Mouse (Mus musculus) NIH3T3 (cell line): ENCODE measurements around the gene Tenm3.

Experiments
- DNase-seq: peaks from one replicate; pipeline ENCODE4 v3.0.0-alpha.2; 2012; ENCODE audit warnings: low read depth

Tenm3 gene

GRCm38 (mm10) chr8:48450397-48451246 lies 393.1 kb downstream of the Tenm3 start:
- no peak for DNase-seq

GRCm38 (mm10) chr8:48449625-48450024 lies 394.1 kb downstream of the Tenm3 start:
- DNase-seq: no peak

DNA sequence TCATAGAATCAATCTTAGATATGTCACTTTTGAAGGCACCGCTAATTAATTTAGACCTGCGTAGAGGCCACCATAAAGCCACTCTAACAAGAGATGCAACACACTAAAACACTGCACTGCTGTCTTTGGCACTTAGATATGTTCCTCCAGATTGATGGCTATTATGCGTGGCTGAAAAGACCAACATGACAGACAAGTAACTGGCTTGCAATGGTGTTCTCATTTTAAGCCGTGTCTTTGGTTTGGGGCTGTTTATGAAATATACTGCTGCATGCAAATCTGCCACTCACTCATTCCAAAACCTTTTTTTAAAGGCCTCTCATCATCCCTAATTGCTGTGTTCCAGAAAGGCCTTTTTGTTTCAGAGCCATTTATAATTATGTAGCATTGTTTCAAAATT lies 398.1 kb downstream of the Tenm3 start:
- no peak for DNase-seq

GRCm38 (mm10) chr8:48439491-48439890 lies 404.3 kb downstream of the Tenm3 start:
- DNase-seq: no peak

GRCm38 (mm10) chr8:48437523-48438207 lies 406.1 kb downstream of the Tenm3 start:
- DNase-seq: no peak

GRCm38 (mm10) chr8:48425101-48425500 lies 418.6 kb downstream of the Tenm3 start:
- no peak for DNase-seq

GRCm38 (mm10) chr8:48417714-48418113 lies 426.0 kb downstream of the Tenm3 start:
- DNase-seq: no peak

GRCm38 (mm10) chr8:48410916-48411315 lies 432.8 kb downstream of the Tenm3 start:
- no peak for DNase-seq

GRCm38 (mm10) chr8:48400572-48400972 lies 443.2 kb downstream of the Tenm3 start:
- DNase-seq: no peak

- no peak for DNase-seq
Observed at GRCm38 (mm10) chr8:48385833-48386232, 457.9 kb downstream of the Tenm3 start.

GRCm38 (mm10) chr8:48380035-48380434 lies 463.7 kb downstream of the Tenm3 start:
- no peak for DNase-seq

GRCm38 (mm10) chr8:48376774-48377173 lies 467.0 kb downstream of the Tenm3 start:
- DNase-seq: no peak

- no peak for DNase-seq
Observed at GRCm38 (mm10) chr8:48375183-48375582, 468.6 kb downstream of the Tenm3 start.

DNA sequence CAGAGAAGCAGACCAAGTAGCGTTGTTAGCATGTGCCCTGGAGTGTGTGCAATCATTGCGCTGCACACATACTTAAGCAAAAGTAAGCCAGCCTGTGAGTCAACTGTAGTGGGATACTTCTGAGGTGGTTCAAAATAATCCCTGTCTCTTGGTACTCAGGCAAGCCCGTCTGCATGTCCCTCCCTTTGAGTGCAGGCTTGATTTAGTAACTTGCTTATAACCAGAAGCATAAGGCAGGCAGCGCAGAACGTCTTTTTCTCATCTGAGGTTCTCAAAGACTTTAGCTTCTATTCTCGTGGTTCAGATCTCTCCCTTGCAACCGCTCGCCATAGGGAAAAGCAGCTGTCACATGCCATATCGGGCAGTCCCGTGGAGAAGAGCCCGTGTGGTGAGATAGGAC lies 470.3 kb downstream of the Tenm3 start:
- DNase-seq: no peak

DNA sequence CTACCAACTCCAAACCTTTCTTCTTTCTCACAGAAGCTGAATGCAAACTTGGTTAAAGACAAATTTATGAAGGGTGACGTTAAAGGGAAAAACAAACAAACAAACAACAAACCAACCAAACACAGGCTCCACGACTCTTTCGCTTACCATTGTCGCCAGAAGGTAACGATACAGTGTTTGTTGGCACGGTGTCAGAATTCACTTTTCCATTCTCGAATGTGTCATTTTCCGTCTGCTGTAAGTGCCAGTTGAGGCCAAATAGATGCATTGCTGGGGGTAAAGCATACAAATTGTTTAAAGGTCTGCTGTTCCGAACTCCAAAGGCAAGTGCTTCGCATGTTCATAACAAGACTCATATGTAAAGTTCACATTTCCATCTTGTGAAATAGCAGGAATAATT lies 476.6 kb downstream of the Tenm3 start:
- no peak for DNase-seq

DNA sequence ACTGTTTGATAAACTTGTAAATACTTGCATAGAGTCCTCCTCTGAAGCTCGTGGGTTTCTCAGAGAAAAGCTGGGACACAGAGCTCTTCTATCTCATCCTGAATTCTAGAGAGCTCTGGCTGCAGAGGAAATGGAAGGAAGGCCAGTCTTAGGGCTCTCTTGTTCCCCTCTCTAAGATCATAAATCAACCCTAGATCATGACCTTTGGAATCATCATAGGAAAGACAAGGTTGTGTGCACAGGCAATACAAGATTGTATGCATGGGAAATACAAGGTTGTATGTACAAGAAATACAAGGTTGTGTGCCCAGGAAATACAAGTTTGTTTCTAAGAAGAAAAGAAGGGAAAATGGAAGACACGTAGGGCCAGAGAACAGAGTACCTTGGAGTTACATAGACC lies 486.9 kb downstream of the Tenm3 start:
- no peak for DNase-seq

DNA sequence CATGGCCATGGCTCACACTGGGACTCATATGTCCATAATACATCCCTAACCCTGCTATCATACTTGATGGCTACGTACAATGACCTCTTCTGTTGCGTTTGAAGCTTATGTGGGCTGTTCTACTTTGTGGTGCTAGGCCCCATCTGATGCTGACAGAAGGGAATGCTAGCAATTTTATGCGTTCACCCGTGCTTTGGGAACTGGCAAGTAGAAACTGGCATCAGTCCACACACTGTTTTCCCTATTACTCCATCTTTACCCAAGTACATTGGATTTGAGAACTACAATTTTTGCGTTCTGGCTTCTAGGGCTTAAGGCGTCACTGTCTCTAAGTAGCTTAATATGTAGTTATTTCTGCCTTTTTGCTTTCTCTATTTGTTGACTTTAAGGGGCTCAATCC lies 490.3 kb downstream of the Tenm3 start:
- no peak for DNase-seq

DNA sequence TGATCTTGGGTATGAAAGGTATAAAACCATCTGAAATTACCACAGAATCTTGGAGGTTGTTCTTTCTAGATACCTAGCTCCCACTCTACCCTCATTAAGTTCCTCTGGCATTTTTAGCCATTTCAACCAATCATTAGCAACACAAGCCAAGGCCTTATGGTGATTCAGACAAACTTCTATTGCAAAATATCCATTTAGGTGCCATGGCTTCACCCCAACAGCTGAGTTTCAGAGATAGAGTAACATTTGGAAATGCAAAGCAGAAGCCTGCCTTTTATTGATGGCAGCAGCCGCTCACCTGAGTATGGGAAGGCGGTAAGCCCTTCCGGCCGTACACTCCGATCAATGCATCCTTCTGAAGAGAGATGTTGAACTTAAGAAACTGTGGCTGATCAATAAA lies 494.9 kb downstream of the Tenm3 start:
- DNase-seq: no peak

DNA sequence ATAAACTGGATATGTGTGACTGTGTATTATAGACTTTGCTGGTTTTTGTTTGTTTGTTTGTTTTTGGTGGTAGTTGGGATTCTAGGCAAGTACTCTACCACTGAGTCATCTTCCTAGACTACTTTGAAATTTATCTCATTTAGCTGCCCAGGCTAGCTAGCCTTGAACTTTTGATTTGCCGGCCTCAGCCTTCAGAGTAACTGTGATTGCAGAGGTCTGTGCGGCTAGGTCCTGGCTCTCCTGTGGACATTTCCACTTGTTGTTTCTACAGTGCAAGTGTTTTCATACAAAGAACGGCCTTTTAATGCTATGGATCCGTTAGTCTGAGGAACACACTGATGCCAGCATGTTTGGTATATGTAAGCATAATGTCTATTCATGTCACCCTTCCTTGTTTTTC lies 495.4 kb downstream of the Tenm3 start:
- no peak for DNase-seq

DNA sequence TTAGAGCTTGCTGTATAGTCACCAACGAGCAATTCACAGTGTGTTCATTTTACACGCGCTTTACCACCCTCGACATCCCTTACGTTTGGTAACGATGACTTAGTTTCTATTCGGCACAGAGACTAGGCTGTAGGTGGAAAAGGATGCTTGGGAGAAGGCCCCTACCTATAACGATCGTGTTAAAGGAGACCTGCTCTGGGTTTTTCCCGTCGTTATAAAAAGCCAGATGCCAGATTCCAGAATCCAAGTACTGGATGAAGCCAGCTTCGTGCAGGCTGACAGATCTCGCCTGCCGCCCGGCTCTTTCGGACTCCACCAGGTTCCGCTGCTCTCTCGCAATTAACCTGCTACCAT lies 500.7 kb downstream of the Tenm3 start:
- no peak for DNase-seq

- no peak for DNase-seq
Observed at GRCm38 (mm10) chr8:48342321-48343066, 501.3 kb downstream of the Tenm3 start.

GRCm38 (mm10) chr8:48341692-48342091 lies 502.1 kb downstream of the Tenm3 start:
- no peak for DNase-seq

- DNase-seq: no peak
Observed at GRCm38 (mm10) chr8:48341276-48341675, 502.5 kb downstream of the Tenm3 start.
